Mouse (Mus musculus) liver, adult 2 months (tissue): ENCODE measurements at regions not wholly inside any gene's neighbourhood (a gene's known extent, or its start where the extent isn't known, plus 50 kb on each side); places are given as distances from the start of the nearest gene placed in this dataset.

Experiments
- DNase-seq: peaks from one replicate; pipeline ENCODE4 v3.0.0-alpha.2; 2011; ENCODE audit warnings: low read depth, low spot score; ENCODE audit errors: extremely low read depth
- H3K27ac ChIP-seq: fragments of 200-500 bp; replicated peaks from 2 replicates; pipeline ENCODE4 v1.5.1; 2012; ENCODE audit warnings: low read depth, mild to moderate bottlenecking, control low read depth, inconsistent platforms, low read length; ENCODE audit not compliant: insufficient read depth
- H3K27me3 ChIP-seq: fragments of 200-500 bp; 2 replicates; pipeline ENCODE4 v1.6.1; 2012; ENCODE audit warnings: mild to moderate bottlenecking, moderate library complexity, low read length, inconsistent platforms; ENCODE audit not compliant: control insufficient read depth, insufficient read depth
- H3K36me3 ChIP-seq: fragments of 200-500 bp; 2 replicates; pipeline ENCODE4 v1.6.1; 2012; ENCODE audit warnings: low read length, inconsistent platforms; ENCODE audit not compliant: control insufficient read depth, insufficient read depth
- H3K4me1 ChIP-seq: fragments of 200-500 bp; 2 replicates; pipeline ENCODE4 v1.6.1; 2011; ENCODE audit warnings: low read length; ENCODE audit not compliant: control insufficient read depth, insufficient read depth
- H3K4me3 ChIP-seq: fragments of 200-500 bp; 2 replicates; pipeline ENCODE4 v1.5.1; 2011; ENCODE audit warnings: low read depth, mild to moderate bottlenecking, control low read depth, low read length, moderate library complexity; ENCODE audit not compliant: insufficient read depth
- H3K79me2 ChIP-seq: fragments of 200-500 bp; 2 replicates; pipeline ENCODE4 v1.6.1; 2012; ENCODE audit warnings: inconsistent platforms, mild to moderate bottlenecking, low read length, moderate library complexity; ENCODE audit not compliant: control insufficient read depth, insufficient read depth
- H3K9ac ChIP-seq: fragments of 200-500 bp; 2 replicates; pipeline ENCODE4 v1.6.1; 2012; ENCODE audit warnings: low read depth, mild to moderate bottlenecking, control low read depth, inconsistent platforms, low read length
- CTCF ChIP-seq: fragments of 200-500 bp; IDR thresholded peaks from 2 replicates; pipeline ENCODE4 v1.5.1; 2011; ENCODE audit warnings: low read depth, low read length, control low read depth
- POLR2A ChIP-seq: fragments of 200-500 bp; IDR thresholded peaks from 2 replicates; pipeline ENCODE4 v1.6.1; 2011; ENCODE audit warnings: low read length, control low read depth; ENCODE audit not compliant: insufficient read depth; ENCODE audit errors: extremely low read depth
- WGBS: fragments of 180-500 bp; shearing (Covaris S2); methylation state at CpG from one replicate; pipeline ENCODE4 v1.1.7; 2018; 5-methylcytosine and 5-hydroxymethylcytosine counted together

- TF ChIP-seq POLR2A: no peak
- no peak for TF ChIP-seq CTCF
- Histone ChIP-seq H3K9ac (no peak overlapping the region), H3K4me3 (no peak overlapping the region), H3K27ac (no peak overlapping the region), H3K79me2 (no peaks in the 10 kb centered on the region), H3K4me1 (no peaks in the 10 kb centered on the region), H3K36me3 (no peaks in the 10 kb centered on the region), H3K27me3 (no peaks in the 10 kb centered on the region)
- WGBS: 71% methylated on average over 3 of the region's 3 CpGs
- DNase-seq: no peak
Measured at GRCm38 (mm10) chr15:28653996-28654395, 450.4 kb downstream of the Dnah5 start.

- Histone ChIP-seq H3K27me3 (no peaks in the 10 kb centered on the region), H3K4me1 (no peaks in the 10 kb centered on the region), H3K4me3 (no peak overlapping the region), H3K27ac (no peak overlapping the region), H3K79me2 (no peaks in the 10 kb centered on the region), H3K36me3 (no peaks in the 10 kb centered on the region), H3K9ac (no peak overlapping the region)
- WGBS: 79% methylated on average over 6 of the region's 6 CpGs
- TF ChIP-seq POLR2A: no peak
- no peak for TF ChIP-seq CTCF
- no peak for DNase-seq
Measured at GRCm38 (mm10) chr15:28663847-28664602, 460.5 kb downstream of the Dnah5 start.
